Mouse (Mus musculus): ENCODE data around the gene March6. TPM values are rescaled to one million over a fixed set of nuclear protein-coding genes. Genes with fewer than 3 reads are reported as not detected.

The March6 gene
- polyA plus RNA-seq, 1 experiment from 2014 or later, result 41.3 TPM

DNA sequence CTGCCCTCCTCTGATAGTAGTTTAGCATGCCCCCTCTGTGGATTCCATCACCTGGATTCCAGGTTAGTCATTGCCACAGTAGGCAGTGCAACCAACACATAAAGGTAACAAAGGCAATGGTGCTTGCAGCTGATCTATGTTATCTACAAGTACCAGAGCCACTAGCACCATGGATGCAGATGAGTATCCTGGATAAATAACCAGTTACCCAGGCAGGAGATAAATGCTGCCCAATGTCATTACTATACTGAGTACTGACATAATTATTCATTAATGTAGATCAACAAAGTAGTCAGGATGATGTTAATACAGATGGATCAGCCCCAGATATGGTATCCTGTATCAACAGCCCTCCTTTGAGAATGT is 19.5 kb downstream of the March6 start:
- H3K36me3 ChIP-seq, result no peaks in the 10 kb centered on the region
- H3K4me2 ChIP-seq, result no peak overlapping the region
- H3K9me3 ChIP-seq (replicated peaks), result no peaks in the 10 kb centered on the region
- H3K4me1 ChIP-seq (replicated peaks), result peaks cover 21% of the 10 kb centered on the region
- no peak for ATAC-seq (ENCODE audit: insufficient number of reproducible peaks, low FRiP score)
- H3K27ac ChIP-seq (ENCODE audit: poor library complexity, severe bottlenecking), result no peak overlapping the region
- no peaks in the 10 kb centered on the region for H3K27me3 ChIP-seq (replicated peaks)
- no peak overlapping the region for H3K4me3 ChIP-seq
- no peak overlapping the region for H3K9ac ChIP-seq

DNA sequence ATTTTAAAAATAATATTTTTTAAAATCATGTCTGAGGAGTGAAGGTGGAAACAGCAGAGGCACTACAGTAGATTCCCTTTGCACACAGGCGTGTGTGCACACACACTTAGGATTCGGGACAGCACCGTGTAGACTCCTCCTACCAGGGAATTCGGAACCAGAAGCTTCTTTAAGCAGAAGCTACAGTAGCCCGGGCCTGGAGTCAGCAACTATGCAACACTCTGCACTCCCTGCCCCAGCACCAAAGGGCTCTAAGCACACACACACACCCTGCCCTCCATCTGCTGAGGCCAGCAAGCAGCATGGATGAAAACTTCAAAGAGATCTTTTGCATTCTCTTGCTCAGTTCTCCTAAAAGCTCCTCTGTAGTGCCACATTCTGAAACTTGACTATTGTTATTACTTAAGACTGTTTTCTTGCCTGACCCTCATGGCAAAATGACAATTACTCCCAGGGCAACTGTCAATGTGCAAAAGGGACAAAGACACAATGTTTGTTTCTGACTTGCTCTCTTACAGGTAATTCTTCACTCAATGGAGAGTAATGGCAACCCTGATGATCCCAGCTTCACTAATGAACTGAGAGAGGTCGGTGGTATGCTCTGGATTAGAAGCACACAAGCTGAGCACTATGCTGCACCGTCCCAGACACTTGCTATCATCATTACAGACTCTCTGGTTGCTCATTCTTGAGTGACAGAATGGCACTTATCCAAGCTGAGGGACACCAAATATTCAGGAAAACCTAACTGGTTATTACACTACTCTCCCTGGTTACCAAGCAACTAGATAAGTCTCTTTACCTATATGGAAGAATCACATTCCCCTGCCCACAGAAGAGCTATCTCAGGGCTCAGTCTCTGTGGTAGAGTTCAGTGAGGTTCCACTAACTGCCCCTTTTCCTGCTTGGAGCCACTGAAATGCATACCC is 20.1 kb downstream of the March6 start:
- no peak for ATAC-seq (ENCODE audit: insufficient number of reproducible peaks, low FRiP score)
- 58% methylated on average over 7 of the region's 7 CpGs for WGBS

DNA sequence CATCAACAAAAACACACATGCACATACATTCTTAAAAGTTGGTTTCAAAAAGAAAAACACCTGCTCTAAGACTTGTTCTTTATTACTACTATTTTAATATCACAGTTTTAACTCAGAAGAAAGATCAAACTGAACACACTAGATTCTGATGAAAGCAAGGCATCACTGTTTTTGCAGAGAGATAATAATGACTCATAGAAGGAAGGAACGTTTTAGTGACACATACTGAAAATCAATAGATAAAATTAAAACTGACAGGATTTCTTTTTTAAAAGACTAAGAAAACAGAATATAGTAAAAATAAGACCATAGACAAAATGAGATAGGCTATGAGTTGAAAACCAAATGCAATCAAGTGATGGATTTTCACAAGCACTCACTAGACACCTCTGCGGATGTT is 25.8 kb downstream of the March6 start:
- Histone ChIP-seq H3K27ac (ENCODE audit: poor library complexity, severe bottlenecking) (no peak overlapping the region), H3K4me2 (no peak overlapping the region), H3K4me3 (no peak overlapping the region), H3K36me3 (peaks cover 25% of the 10 kb centered on the region), H3K9ac (no peak overlapping the region), H3K9me3 (replicated peaks) (no peaks in the 10 kb centered on the region), H3K27me3 (replicated peaks) (no peaks in the 10 kb centered on the region), H3K4me1 (replicated peaks) (no peaks in the 10 kb centered on the region)
- 74% methylated on average over 2 of the region's 2 CpGs for WGBS
- no peak for ATAC-seq (ENCODE audit: insufficient number of reproducible peaks, low FRiP score)

More for the DNA sequence above, 20.1 kb downstream of the March6 start:
- H3K27me3 ChIP-seq (replicated peaks), result no peaks in the 10 kb centered on the region
- H3K27ac ChIP-seq (ENCODE audit: poor library complexity, severe bottlenecking), result no peak overlapping the region
- H3K4me2 ChIP-seq, result no peak overlapping the region
- no peak overlapping the region for H3K9ac ChIP-seq
- H3K36me3 ChIP-seq, result peaks cover 4% of the 10 kb centered on the region
- H3K9me3 ChIP-seq (replicated peaks), result no peaks in the 10 kb centered on the region
- H3K4me1 ChIP-seq (replicated peaks), result peaks cover 21% of the 10 kb centered on the region
- H3K4me3 ChIP-seq, result no peak overlapping the region

DNA sequence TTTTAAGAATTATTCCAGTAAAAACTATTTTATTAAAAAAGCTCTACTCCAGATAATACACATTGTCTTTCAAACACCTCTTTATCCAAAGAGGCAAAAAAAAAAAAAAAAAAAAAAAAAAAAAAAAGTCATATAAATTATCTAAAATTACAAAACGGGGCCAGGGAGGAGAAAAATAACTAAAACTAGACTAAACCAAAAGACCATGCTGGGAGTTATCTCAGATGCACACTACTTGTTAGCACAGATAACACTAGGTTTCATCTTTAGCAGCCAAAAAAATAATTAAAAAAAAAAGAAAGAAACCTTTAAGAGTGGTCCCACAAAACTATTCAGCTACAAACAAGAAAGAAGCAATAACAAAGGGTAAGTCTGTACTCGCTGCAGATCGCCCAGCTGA is 27.4 kb downstream of the March6 start:
- H3K9ac ChIP-seq, result no peak overlapping the region
- no peaks in the 10 kb centered on the region for H3K9me3 ChIP-seq (replicated peaks)
- H3K4me3 ChIP-seq, result no peak overlapping the region
- no peak overlapping the region for H3K4me2 ChIP-seq
- no peak for ATAC-seq (ENCODE audit: insufficient number of reproducible peaks, low FRiP score)
- H3K4me1 ChIP-seq (replicated peaks), result no peaks in the 10 kb centered on the region
- no peak overlapping the region for H3K27ac ChIP-seq (ENCODE audit: poor library complexity, severe bottlenecking)
- WGBS, result 78% methylated on average over 3 of the region's 3 CpGs
- peaks cover 33% of the 10 kb centered on the region for H3K36me3 ChIP-seq
- no peaks in the 10 kb centered on the region for H3K27me3 ChIP-seq (replicated peaks)

DNA sequence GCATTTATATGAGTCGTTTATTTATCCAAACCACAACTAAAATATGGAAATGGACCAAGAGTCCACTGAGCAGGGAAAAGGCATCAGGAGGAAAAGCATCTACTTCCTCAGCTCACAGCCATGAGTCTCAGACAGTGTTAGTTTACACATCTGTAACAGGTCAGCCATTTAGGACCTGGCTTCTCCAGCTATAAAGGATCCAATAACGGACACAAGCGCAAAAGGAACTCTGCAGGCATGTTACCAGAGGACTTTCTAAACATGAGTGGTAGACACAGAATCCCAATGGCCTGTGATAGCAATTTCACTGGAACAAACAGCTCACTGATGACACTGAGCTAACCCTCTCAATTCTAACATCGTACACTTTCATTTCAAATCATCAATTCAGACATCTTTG is 27.9 kb downstream of the March6 start:
- Histone ChIP-seq H3K4me1 (replicated peaks) (no peaks in the 10 kb centered on the region), H3K9me3 (replicated peaks) (no peaks in the 10 kb centered on the region), H3K36me3 (peaks cover 37% of the 10 kb centered on the region), H3K27me3 (replicated peaks) (no peaks in the 10 kb centered on the region), H3K4me3 (no peak overlapping the region), H3K27ac (ENCODE audit: poor library complexity, severe bottlenecking) (no peak overlapping the region), H3K4me2 (no peak overlapping the region), H3K9ac (no peak overlapping the region)
- 91% methylated on average over 4 of the region's 4 CpGs for WGBS
- no peak for ATAC-seq (ENCODE audit: insufficient number of reproducible peaks, low FRiP score)

DNA sequence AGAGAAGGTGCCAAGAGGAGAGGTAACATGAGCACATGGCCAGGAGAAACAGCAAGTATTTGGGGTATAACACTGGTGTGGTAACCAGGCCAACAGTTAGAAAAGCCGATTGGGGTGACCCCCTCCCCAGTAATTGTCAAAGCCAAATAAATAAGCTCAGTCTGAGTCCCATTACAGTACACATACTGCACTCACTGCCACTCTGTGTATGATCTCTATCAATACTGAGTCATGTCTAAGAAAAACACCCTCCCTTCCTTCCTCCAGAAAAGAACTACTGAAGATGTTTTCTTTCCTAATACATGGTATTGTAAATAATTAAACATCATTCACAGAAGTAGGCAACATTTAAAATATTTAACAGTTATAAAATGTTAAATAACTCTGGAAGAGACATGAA is 28.5 kb downstream of the March6 start:
- H3K4me2 ChIP-seq, result no peak overlapping the region
- peaks cover 43% of the 10 kb centered on the region for H3K36me3 ChIP-seq
- WGBS, result 63% methylated on average over 1 of the region's 1 CpGs
- ATAC-seq (ENCODE audit: insufficient number of reproducible peaks, low FRiP score), result no peak
- H3K4me3 ChIP-seq, result no peak overlapping the region
- no peaks in the 10 kb centered on the region for H3K4me1 ChIP-seq (replicated peaks)
- no peak overlapping the region for H3K9ac ChIP-seq
- no peaks in the 10 kb centered on the region for H3K27me3 ChIP-seq (replicated peaks)
- no peaks in the 10 kb centered on the region for H3K9me3 ChIP-seq (replicated peaks)
- no peak overlapping the region for H3K27ac ChIP-seq (ENCODE audit: poor library complexity, severe bottlenecking)

DNA sequence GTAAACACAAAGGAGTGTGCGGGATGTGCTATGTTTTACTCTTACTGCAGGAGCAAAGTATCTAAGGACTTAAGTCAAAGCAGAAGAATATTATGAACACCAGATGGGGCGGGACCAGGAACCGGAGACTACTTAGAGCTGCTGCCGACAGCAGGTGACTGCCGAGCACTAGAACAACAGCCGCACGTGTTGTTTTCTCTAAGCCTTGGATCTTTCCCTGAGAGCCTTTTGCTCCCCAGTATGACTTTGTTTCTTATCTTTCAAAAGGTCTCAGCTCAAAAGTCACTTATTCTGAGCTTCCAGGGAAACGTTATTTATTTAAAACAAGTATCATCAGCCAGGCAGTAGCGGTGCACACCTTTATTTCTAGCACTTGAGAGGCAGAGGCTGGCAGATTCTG is 36.0 kb downstream of the March6 start:
- Histone ChIP-seq H3K27ac (ENCODE audit: poor library complexity, severe bottlenecking) (no peak overlapping the region), H3K9ac (no peak overlapping the region), H3K4me2 (no peak overlapping the region), H3K9me3 (replicated peaks) (no peaks in the 10 kb centered on the region), H3K27me3 (replicated peaks) (no peaks in the 10 kb centered on the region), H3K4me3 (no peak overlapping the region), H3K36me3 (peaks cover 64% of the 10 kb centered on the region), H3K4me1 (replicated peaks) (no peaks in the 10 kb centered on the region)
- WGBS, result 90% methylated on average over 9 of the region's 9 CpGs
- ATAC-seq (ENCODE audit: insufficient number of reproducible peaks, low FRiP score), result no peak

DNA sequence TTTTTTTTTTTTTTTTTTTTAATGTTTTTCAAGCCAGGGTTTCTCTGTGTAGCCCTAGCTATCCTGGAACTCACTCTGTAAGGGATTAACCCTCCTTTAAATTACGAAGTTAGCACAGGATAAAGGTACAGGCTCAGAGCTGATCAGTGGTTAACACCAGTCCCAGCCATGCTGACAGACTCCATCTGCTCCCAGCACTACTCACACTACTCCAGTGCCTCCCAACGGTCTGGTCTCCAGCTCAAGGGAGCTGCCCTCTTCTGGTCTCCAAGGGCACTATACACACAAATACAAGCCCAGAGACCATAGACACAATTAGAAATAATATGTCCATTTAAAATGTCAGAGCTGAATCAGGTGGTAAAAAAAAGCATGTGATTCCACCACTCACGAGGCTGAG is 36.5 kb downstream of the March6 start:
- Histone ChIP-seq H3K4me1 (replicated peaks) (no peaks in the 10 kb centered on the region), H3K27ac (ENCODE audit: poor library complexity, severe bottlenecking) (no peak overlapping the region), H3K9ac (no peak overlapping the region), H3K9me3 (replicated peaks) (no peaks in the 10 kb centered on the region), H3K36me3 (peaks cover 65% of the 10 kb centered on the region), H3K27me3 (replicated peaks) (no peaks in the 10 kb centered on the region), H3K4me3 (no peak overlapping the region), H3K4me2 (no peak overlapping the region)
- no peak for ATAC-seq (ENCODE audit: insufficient number of reproducible peaks, low FRiP score)
- WGBS, result 76% methylated on average over 3 of the region's 3 CpGs

DNA sequence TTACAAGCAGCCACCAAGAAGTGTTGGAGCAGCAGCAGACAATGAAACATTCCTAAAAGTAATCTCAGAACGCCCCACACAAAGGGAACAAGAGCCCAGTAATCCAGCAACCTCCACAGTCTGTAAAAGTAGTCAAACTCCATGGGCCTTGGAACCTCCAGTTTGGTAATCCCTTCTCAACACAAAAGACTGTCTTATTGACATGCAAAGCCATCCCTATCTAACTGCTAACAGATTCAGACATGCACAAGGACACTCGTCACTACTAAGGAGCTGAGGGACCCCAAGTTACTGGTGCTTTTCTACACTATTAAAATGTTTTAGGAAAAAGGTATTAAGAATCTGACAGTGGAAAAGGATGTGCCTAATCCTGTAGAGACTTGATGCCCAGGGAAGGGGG is 43.4 kb downstream of the March6 start:
- Histone ChIP-seq H3K4me2 (no peak overlapping the region), H3K9ac (no peak overlapping the region), H3K4me3 (no peak overlapping the region), H3K36me3 (peaks cover 54% of the 10 kb centered on the region), H3K27me3 (replicated peaks) (no peaks in the 10 kb centered on the region), H3K9me3 (replicated peaks) (no peaks in the 10 kb centered on the region), H3K4me1 (replicated peaks) (no peaks in the 10 kb centered on the region), H3K27ac (ENCODE audit: poor library complexity, severe bottlenecking) (no peak overlapping the region)
- no peak for ATAC-seq (ENCODE audit: insufficient number of reproducible peaks, low FRiP score)
- WGBS, result 89% methylated on average over 2 of the region's 2 CpGs

DNA sequence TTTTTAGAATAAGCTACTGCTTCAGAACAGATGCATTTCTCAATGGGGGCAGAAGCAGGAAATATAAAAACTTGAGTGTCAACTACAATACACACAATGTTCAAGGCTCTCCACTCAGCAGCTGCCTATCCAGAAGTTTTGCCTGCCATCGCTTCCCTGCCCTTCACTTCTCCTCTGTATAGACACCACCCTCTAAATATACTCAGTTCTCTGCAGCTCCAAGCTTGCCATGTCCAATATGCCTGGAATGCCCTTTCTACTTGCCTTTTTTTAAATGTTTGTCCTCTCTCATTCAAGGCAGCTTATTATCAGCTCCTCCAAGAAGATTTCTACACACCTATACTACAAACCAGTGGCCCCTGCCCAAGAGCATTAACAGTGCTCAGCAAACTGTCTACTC is 54.2 kb downstream of the March6 start:
- no peak overlapping the region for H3K4me2 ChIP-seq
- H3K27me3 ChIP-seq (replicated peaks), result no peaks in the 10 kb centered on the region
- H3K36me3 ChIP-seq, result peaks cover 62% of the 10 kb centered on the region
- H3K9me3 ChIP-seq (replicated peaks), result no peaks in the 10 kb centered on the region
- ATAC-seq (ENCODE audit: insufficient number of reproducible peaks, low FRiP score), result no peak
- no peak overlapping the region for H3K9ac ChIP-seq
- WGBS, result 68% methylated on average over 1 of the region's 1 CpGs
- H3K4me1 ChIP-seq (replicated peaks), result peaks cover 6% of the 10 kb centered on the region; the same call in 1 of the 2 replicates
- no peak overlapping the region for H3K4me3 ChIP-seq
- H3K27ac ChIP-seq (ENCODE audit: poor library complexity, severe bottlenecking), result peak overlapping the region; percentile 80

DNA sequence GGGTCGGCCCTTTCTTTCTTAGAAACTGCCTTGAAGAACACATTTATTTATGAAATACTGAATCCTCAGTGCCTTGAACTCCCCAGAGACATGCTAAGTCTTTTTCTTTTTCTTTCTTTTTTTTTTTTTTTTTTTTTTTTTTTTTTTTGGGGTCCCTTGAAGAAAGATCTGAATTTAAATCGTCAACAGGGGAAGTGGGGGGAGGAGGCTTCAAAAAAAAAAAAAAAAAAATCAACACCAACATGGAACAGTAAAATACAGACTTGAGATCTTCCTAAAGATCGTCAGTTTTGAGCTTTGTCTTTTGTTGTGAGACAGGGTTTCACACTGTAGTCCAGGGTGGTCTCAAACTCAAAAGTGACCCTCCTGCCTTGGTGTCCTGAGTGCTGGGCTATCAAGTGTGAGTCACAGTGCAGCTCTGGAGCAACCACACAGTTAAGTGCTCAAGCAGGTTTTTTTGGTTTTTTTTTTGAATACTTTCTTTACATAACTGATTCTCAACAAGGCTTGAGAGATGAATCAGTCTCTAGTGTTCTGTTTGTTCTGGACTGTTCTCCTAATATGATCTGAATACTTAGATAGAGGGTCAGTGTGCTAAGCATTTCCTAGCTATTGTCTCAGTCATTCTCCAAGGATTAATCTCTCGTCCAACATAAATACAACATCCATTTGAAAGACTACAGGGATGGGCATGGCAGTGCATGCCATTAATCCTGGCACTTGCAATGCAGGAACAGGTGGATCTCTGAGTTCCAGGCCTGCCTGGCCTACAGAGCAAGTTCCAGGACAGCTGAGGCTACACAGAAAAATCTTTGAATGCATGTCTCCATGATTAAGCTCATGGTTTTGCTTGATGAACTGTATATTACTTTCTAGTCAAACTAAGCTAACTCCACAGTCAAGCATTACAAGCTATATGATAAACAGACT is 57.9 kb downstream of the March6 start:
- Histone ChIP-seq H3K9ac (no peak overlapping the region), H3K27ac (ENCODE audit: poor library complexity, severe bottlenecking) (no peak overlapping the region), H3K9me3 (replicated peaks) (no peaks in the 10 kb centered on the region), H3K4me1 (replicated peaks) (peaks cover 6% of the 10 kb centered on the region; the same call in 1 of the 2 replicates), H3K36me3 (peaks cover 44% of the 10 kb centered on the region), H3K27me3 (replicated peaks) (no peaks in the 10 kb centered on the region), H3K4me3 (no peak overlapping the region), H3K4me2 (no peak overlapping the region)
- 78% methylated on average over 4 of the region's 4 CpGs for WGBS
- ATAC-seq (ENCODE audit: insufficient number of reproducible peaks, low FRiP score), result no peak
